Mouse (Mus musculus): Measurements from ENCODE around the gene Arhgef7. TPM values are rescaled to one million over a fixed set of nuclear protein-coding genes. Genes with fewer than 3 reads are reported as not detected.

The Arhgef7 gene
- polyA plus RNA-seq, 1 experiment from 2014 or later: 67.2 TPM

- ATAC-seq: no peak
These were observed 69.6 kb downstream of the Arhgef7 start for GRCm38 (mm10) chr8:11797128-11797527.

GRCm38 (mm10) chr8:11797729-11798479 lies 70.4 kb downstream of the Arhgef7 start:
- WGBS: 76% methylated on average over 14 of the region's 14 CpGs

More at GRCm38 (mm10) chr8:11797128-11797527, 69.6 kb downstream of the Arhgef7 start:
- H3K27ac ChIP-seq (ENCODE audit: low read length): no peak overlapping the region
- H3K36me3 ChIP-seq (ENCODE audit: control insufficient read depth, insufficient read depth, low read length): peaks cover 10% of the 10 kb centered on the region
- no peak overlapping the region for H3K4me2 ChIP-seq (ENCODE audit: low read length)
- H3K4me3 ChIP-seq (ENCODE audit: low read depth, low read length): no peak overlapping the region
- 79% methylated on average over 8 of the region's 8 CpGs for WGBS
- H3K9ac ChIP-seq (ENCODE audit: low read depth, low read length): no peak overlapping the region
- H3K9me3 ChIP-seq (replicated peaks; ENCODE audit: control insufficient read depth, low read length, poor library complexity, severe bottlenecking): no peaks in the 10 kb centered on the region
- H3K4me1 ChIP-seq (ENCODE audit: control insufficient read depth, insufficient read depth, low read length): no peaks in the 10 kb centered on the region
- no peaks in the 10 kb centered on the region for H3K27me3 ChIP-seq (ENCODE audit: control insufficient read depth, insufficient read depth, low read depth, low read length)

DNA sequence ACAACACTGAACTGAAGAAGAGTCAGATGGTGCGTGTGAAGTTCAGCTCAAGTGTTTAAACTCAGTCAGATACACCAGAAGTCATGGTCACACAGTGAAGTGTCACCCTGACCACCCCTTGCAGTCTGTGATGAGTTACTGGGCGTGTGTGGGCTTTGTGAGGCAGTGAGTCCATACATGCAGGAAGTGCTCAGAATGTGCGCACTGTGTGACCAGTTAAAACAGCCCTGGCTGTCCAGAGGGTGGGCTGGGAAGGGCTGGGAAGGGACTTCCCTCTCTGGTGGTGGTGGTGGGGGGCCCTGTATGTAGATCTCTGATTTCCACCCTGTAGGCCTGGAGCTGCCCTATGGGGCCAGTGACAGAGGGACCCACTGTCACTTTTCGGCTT lies 71.0 kb downstream of the Arhgef7 start:
- Histone ChIP-seq H3K4me2 (ENCODE audit: low read length) (no peak overlapping the region), H3K27ac (ENCODE audit: low read length) (peak overlapping the region; percentile 50), H3K9me3 (replicated peaks; ENCODE audit: control insufficient read depth, low read length, poor library complexity, severe bottlenecking) (no peaks in the 10 kb centered on the region), H3K4me1 (ENCODE audit: control insufficient read depth, insufficient read depth, low read length) (no peaks in the 10 kb centered on the region), H3K36me3 (ENCODE audit: control insufficient read depth, insufficient read depth, low read length) (no peaks in the 10 kb centered on the region; the same call in none of the 2 replicates), H3K27me3 (ENCODE audit: control insufficient read depth, insufficient read depth, low read depth, low read length) (no peaks in the 10 kb centered on the region), H3K4me3 (ENCODE audit: low read depth, low read length) (no peak overlapping the region), H3K9ac (ENCODE audit: low read depth, low read length) (no peak overlapping the region)
- 89% methylated on average over 4 of the region's 4 CpGs for WGBS
- ATAC-seq: no peak

More at GRCm38 (mm10) chr8:11797729-11798479, 70.4 kb downstream of the Arhgef7 start:
- Histone ChIP-seq H3K27me3 (ENCODE audit: control insufficient read depth, insufficient read depth, low read depth, low read length) (no peaks in the 10 kb centered on the region), H3K27ac (ENCODE audit: low read length) (peak overlapping the region; percentile 50), H3K9ac (ENCODE audit: low read depth, low read length) (no peak overlapping the region), H3K4me3 (ENCODE audit: low read depth, low read length) (no peak overlapping the region), H3K4me1 (ENCODE audit: control insufficient read depth, insufficient read depth, low read length) (no peaks in the 10 kb centered on the region), H3K4me2 (ENCODE audit: low read length) (no peak overlapping the region), H3K36me3 (ENCODE audit: control insufficient read depth, insufficient read depth, low read length) (peaks cover 5% of the 10 kb centered on the region), H3K9me3 (replicated peaks; ENCODE audit: control insufficient read depth, low read length, poor library complexity, severe bottlenecking) (no peaks in the 10 kb centered on the region)
- peak; percentile 47 for ATAC-seq

DNA sequence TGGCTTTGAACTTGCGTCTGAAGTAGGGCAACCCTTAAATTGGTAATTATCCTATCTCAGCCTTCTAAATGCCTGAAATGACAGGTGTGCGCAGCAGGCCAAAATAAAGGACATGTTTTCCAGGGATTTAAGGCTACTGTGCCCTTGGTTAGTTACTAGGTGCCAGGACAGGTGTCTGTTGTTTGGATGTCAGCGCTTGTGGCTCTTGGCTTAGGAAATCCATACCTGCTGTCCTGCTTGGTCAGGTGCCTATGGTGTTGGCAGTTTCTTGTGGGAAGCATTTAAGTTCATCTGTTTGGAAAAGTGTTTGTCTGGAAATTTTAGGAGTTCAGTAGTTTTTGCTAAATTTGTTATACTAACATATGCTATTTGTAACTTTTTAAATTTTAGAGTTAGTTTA lies 71.6 kb downstream of the Arhgef7 start:
- H3K27ac ChIP-seq (ENCODE audit: low read length): no peak overlapping the region
- WGBS: 95% methylated on average over 3 of the region's 3 CpGs
- H3K36me3 ChIP-seq (ENCODE audit: control insufficient read depth, insufficient read depth, low read length): no peaks in the 10 kb centered on the region; the same call in none of the 2 replicates

DNA sequence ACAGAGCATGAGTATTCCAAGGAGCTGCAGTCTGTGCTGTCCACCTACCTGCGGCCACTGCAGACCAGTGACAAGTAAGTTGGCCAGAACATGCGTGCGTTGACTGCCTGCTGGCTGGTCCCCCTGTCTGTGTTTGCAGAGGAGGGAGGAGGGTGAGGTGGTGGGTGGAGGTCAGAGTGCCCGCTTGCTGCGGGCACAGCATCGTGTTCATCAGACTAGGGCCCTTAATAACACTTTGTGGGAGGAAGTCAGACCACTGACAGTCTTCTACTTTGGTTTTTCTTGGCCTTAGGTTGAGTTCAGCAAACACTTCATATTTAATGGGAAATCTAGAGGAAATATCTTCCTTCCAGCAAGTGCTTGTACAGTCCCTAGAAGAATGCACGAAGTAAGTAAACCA lies 73.0 kb downstream of the Arhgef7 start:
- ATAC-seq: no peak

More for the DNA sequence above, 71.6 kb downstream of the Arhgef7 start:
- no peak overlapping the region for H3K4me3 ChIP-seq (ENCODE audit: low read depth, low read length)
- H3K4me1 ChIP-seq (ENCODE audit: control insufficient read depth, insufficient read depth, low read length): no peaks in the 10 kb centered on the region
- H3K4me2 ChIP-seq (ENCODE audit: low read length): no peak overlapping the region
- no peaks in the 10 kb centered on the region for H3K9me3 ChIP-seq (replicated peaks; ENCODE audit: control insufficient read depth, low read length, poor library complexity, severe bottlenecking)
- ATAC-seq: no peak
- H3K27me3 ChIP-seq (ENCODE audit: control insufficient read depth, insufficient read depth, low read depth, low read length): no peaks in the 10 kb centered on the region
- H3K9ac ChIP-seq (ENCODE audit: low read depth, low read length): no peak overlapping the region

DNA sequence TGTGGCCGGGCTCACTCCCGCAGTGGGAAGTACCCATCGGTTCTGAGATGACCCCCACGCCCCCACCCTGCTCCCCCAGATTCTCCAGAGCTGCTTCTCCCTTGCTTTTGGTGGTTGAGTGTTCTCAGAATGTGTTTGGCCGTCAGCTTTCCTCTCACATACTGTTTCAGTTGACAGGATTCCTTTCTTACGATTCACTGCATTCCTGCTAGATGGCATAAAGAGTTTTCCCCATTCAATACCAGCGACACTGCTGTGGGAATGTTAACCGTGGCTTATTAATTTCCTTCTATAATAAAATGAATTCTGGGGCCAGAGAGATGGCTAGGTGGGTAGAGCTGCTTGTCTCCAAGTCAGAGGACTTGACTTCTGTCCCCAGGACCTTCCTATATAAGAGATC lies 74.0 kb downstream of the Arhgef7 start:
- 42% methylated on average over 8 of the region's 8 CpGs for WGBS
- no peaks in the 10 kb centered on the region for H3K27me3 ChIP-seq (ENCODE audit: control insufficient read depth, insufficient read depth, low read depth, low read length)
- no peaks in the 10 kb centered on the region for H3K9me3 ChIP-seq (replicated peaks; ENCODE audit: control insufficient read depth, low read length, poor library complexity, severe bottlenecking)
- H3K36me3 ChIP-seq (ENCODE audit: control insufficient read depth, insufficient read depth, low read length): no peaks in the 10 kb centered on the region; the same call in 1 of the 2 replicates
- no peak overlapping the region for H3K27ac ChIP-seq (ENCODE audit: low read length)
- H3K4me1 ChIP-seq (ENCODE audit: control insufficient read depth, insufficient read depth, low read length): no peaks in the 10 kb centered on the region
- no peak overlapping the region for H3K4me2 ChIP-seq (ENCODE audit: low read length)
- H3K9ac ChIP-seq (ENCODE audit: low read depth, low read length): no peak overlapping the region
- no peak for ATAC-seq
- no peak overlapping the region for H3K4me3 ChIP-seq (ENCODE audit: low read depth, low read length)

More for the DNA sequence above, 73.0 kb downstream of the Arhgef7 start:
- Histone ChIP-seq H3K4me1 (ENCODE audit: control insufficient read depth, insufficient read depth, low read length) (no peaks in the 10 kb centered on the region), H3K27ac (ENCODE audit: low read length) (no peak overlapping the region), H3K9me3 (replicated peaks; ENCODE audit: control insufficient read depth, low read length, poor library complexity, severe bottlenecking) (no peaks in the 10 kb centered on the region), H3K9ac (ENCODE audit: low read depth, low read length) (no peak overlapping the region), H3K27me3 (ENCODE audit: control insufficient read depth, insufficient read depth, low read depth, low read length) (no peaks in the 10 kb centered on the region), H3K4me2 (ENCODE audit: low read length) (no peak overlapping the region), H3K4me3 (ENCODE audit: low read depth, low read length) (no peak overlapping the region), H3K36me3 (ENCODE audit: control insufficient read depth, insufficient read depth, low read length) (no peaks in the 10 kb centered on the region; the same call in 1 of the 2 replicates)
- WGBS: 91% methylated on average over 7 of the region's 7 CpGs

GRCm38 (mm10) chr8:11804914-11805313 lies 77.4 kb downstream of the Arhgef7 start:
- no peak overlapping the region for H3K4me2 ChIP-seq (ENCODE audit: low read length)
- peaks cover 17% of the 10 kb centered on the region for H3K36me3 ChIP-seq (ENCODE audit: control insufficient read depth, insufficient read depth, low read length)
- H3K4me1 ChIP-seq (ENCODE audit: control insufficient read depth, insufficient read depth, low read length): no peaks in the 10 kb centered on the region
- no peaks in the 10 kb centered on the region for H3K9me3 ChIP-seq (replicated peaks; ENCODE audit: control insufficient read depth, low read length, poor library complexity, severe bottlenecking)
- H3K4me3 ChIP-seq (ENCODE audit: low read depth, low read length): no peak overlapping the region
- WGBS: 96% methylated on average over 4 of the region's 4 CpGs
- H3K9ac ChIP-seq (ENCODE audit: low read depth, low read length): no peak overlapping the region
- ATAC-seq: no peak
- H3K27me3 ChIP-seq (ENCODE audit: control insufficient read depth, insufficient read depth, low read depth, low read length): no peaks in the 10 kb centered on the region
- no peak overlapping the region for H3K27ac ChIP-seq (ENCODE audit: low read length)

DNA sequence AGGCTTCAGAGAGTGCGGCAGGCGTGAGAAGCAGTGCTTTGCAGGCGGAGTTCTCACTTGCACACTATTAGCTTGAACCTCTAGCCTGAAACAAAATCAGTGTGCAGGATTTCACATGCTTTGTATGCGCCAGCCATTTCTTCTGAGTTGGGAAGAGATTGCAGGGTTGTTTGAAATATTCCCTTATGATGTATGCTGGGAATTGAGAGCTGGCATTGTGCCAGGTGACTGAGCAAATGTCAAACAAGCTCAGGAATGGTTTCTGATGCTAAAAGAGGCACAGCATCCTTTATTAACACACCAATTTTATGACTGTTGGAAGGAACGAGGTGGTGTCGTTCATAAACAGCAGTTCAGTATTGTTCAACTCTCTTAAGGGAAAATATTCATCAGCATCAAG lies 78.7 kb downstream of the Arhgef7 start:
- Histone ChIP-seq H3K4me2 (ENCODE audit: low read length) (no peak overlapping the region), H3K9ac (ENCODE audit: low read depth, low read length) (no peak overlapping the region), H3K4me1 (ENCODE audit: control insufficient read depth, insufficient read depth, low read length) (no peaks in the 10 kb centered on the region), H3K4me3 (ENCODE audit: low read depth, low read length) (no peak overlapping the region), H3K9me3 (replicated peaks; ENCODE audit: control insufficient read depth, low read length, poor library complexity, severe bottlenecking) (no peaks in the 10 kb centered on the region), H3K27ac (ENCODE audit: low read length) (no peak overlapping the region), H3K36me3 (ENCODE audit: control insufficient read depth, insufficient read depth, low read length) (peaks cover 26% of the 10 kb centered on the region), H3K27me3 (ENCODE audit: control insufficient read depth, insufficient read depth, low read depth, low read length) (no peaks in the 10 kb centered on the region)
- no peak for ATAC-seq
- WGBS: 80% methylated on average over 6 of the region's 6 CpGs

- ATAC-seq: no peak
- Histone ChIP-seq H3K4me2 (ENCODE audit: low read length) (no peak overlapping the region), H3K9ac (ENCODE audit: low read depth, low read length) (no peak overlapping the region), H3K9me3 (replicated peaks; ENCODE audit: control insufficient read depth, low read length, poor library complexity, severe bottlenecking) (no peaks in the 10 kb centered on the region), H3K4me1 (ENCODE audit: control insufficient read depth, insufficient read depth, low read length) (no peaks in the 10 kb centered on the region), H3K27ac (ENCODE audit: low read length) (no peak overlapping the region), H3K27me3 (ENCODE audit: control insufficient read depth, insufficient read depth, low read depth, low read length) (no peaks in the 10 kb centered on the region), H3K36me3 (ENCODE audit: control insufficient read depth, insufficient read depth, low read length) (peaks cover 31% of the 10 kb centered on the region), H3K4me3 (ENCODE audit: low read depth, low read length) (no peak overlapping the region)
- 72% methylated on average over 3 of the region's 3 CpGs for WGBS
These were observed 79.8 kb downstream of the Arhgef7 start for GRCm38 (mm10) chr8:11807361-11807760.

Measured in midbrain, embryonic 16.5 days (tissue).